Mouse (Mus musculus) MEL (cell line): Measurements from ENCODE around the gene Pdia6. TPM values are rescaled to one million over a fixed set of nuclear protein-coding genes. Genes with fewer than 3 reads are reported as not detected.

Experiments used
- DNase-seq: peaks from one replicate; pipeline ENCODE4 v3.0.0; 2011; ENCODE audit warnings: low read depth, low spot score
- H3K27ac ChIP-seq: 2 replicates; pipeline ENCODE4 v1.5.1; 2012; ENCODE audit warnings: low read depth, mild to moderate bottlenecking, control low read depth, low read length, moderate library complexity; ENCODE audit not compliant: control insufficient read depth
- H3K27me3 ChIP-seq, 2 experiments: fragments of 150-350 bp in 1 of 2; sonication (generic) in 1 of 2; 2 replicates each; pipeline ENCODE4 v1.6.1; 2012; ENCODE audit warnings: low read length in 2 of 2, mild to moderate bottlenecking in 2 of 2, improper control_type of control experiment in 1 of 2, moderate library complexity in 1 of 2; ENCODE audit not compliant: insufficient read depth in 2 of 2, control insufficient read depth in 1 of 2
- H3K36me3 ChIP-seq, 2 experiments: 2 replicates each; pipeline ENCODE4 v1.6.1; 2012 to 2014; ENCODE audit warnings: low read length in 2 of 2, improper control_type of control experiment in 1 of 2, inconsistent platforms in 1 of 2, mild to moderate bottlenecking in 1 of 2; ENCODE audit not compliant: insufficient read depth in 2 of 2, control insufficient read depth in 1 of 2
- H3K4me1 ChIP-seq, 2 experiments: fragments of 150-350 bp in 1 of 2; sonication (generic) in 1 of 2; 2 replicates each; pipeline ENCODE4 v1.6.1; 2012; ENCODE audit warnings: low read length in 2 of 2, improper control_type of control experiment in 1 of 2, mild to moderate bottlenecking in 1 of 2; ENCODE audit not compliant: insufficient read depth in 2 of 2, control insufficient read depth in 1 of 2
- H3K4me3 ChIP-seq, 2 experiments: fragments of 150-350 bp in 1 of 2; sonication (generic) in 1 of 2; 2 replicates each; pipeline ENCODE4 v1.5.1; 2012; ENCODE audit warnings: low read depth in 2 of 2, low read length in 2 of 2, mild to moderate bottlenecking in 2 of 2, moderate library complexity in 2 of 2, control low read depth in 1 of 2, improper control_type of control experiment in 1 of 2; ENCODE audit not compliant: control insufficient read depth in 1 of 2, insufficient read depth in 1 of 2
- H3K79me2 ChIP-seq: 2 replicates; pipeline ENCODE4 v1.6.1; 2012; ENCODE audit warnings: mild to moderate bottlenecking, low read length, moderate library complexity; ENCODE audit not compliant: control insufficient read depth, poor library complexity, insufficient read depth
- H3K9ac ChIP-seq: 2 replicates; pipeline ENCODE4 v1.6.1; 2012; ENCODE audit warnings: low read depth, mild to moderate bottlenecking, control low read depth, low read length, moderate library complexity; ENCODE audit not compliant: control insufficient read depth, poor library complexity, severe bottlenecking
- H3K9me3 ChIP-seq: fragments of 150-350 bp; sonication (generic); replicated peaks from 2 replicates; pipeline ENCODE4 v1.6.1; 2012; ENCODE audit warnings: mild to moderate bottlenecking, low read length, improper control_type of control experiment, moderate library complexity; ENCODE audit not compliant: insufficient read depth
- BHLHE40 ChIP-seq: IDR thresholded peaks from 2 replicates; pipeline ENCODE4 v1.6.1; 2012; ENCODE audit warnings: low read depth, mild to moderate bottlenecking, inconsistent platforms, low read length, improper control_type of control experiment, borderline replicate concordance
- CHD1 ChIP-seq: IDR thresholded peaks from 2 replicates; pipeline ENCODE4 v1.6.1; 2012; ENCODE audit warnings: low read depth, mild to moderate bottlenecking, inconsistent platforms, low read length, improper control_type of control experiment
- CHD2 ChIP-seq: IDR thresholded peaks from 2 replicates; pipeline ENCODE4 v1.6.1; 2011; ENCODE audit warnings: low read length, improper control_type of control experiment
- CTCF ChIP-seq, 3 experiments: IDR thresholded peaks in 2 of 3; conservative IDR thresholded peaks in 1 of 3; 2 replicates each; pipeline ENCODE4 v1.5.1; 2011 to 2012; ENCODE audit warnings: low read length in 3 of 3, low read depth in 2 of 3, mild to moderate bottlenecking in 2 of 3, improper control_type of control experiment in 1 of 3, inconsistent platforms in 1 of 3, mixed read lengths in 1 of 3, moderate library complexity in 1 of 3; ENCODE audit not compliant: control insufficient read depth in 1 of 3, insufficient read depth in 1 of 3, poor library complexity in 1 of 3, severe bottlenecking in 1 of 3
- E2F4 ChIP-seq: IDR thresholded peaks from 2 replicates; pipeline ENCODE4 v1.6.1; 2011; ENCODE audit warnings: low read depth, low read length, improper control_type of control experiment, borderline replicate concordance
- ELF1 ChIP-seq: IDR thresholded peaks from 2 replicates; pipeline ENCODE4 v1.6.1; 2014; ENCODE audit warnings: low read depth, mild to moderate bottlenecking, inconsistent platforms, low read length, improper control_type of control experiment, moderate library complexity
- EP300 ChIP-seq, 2 experiments: IDR thresholded peaks; 2 replicates each; pipeline ENCODE4 v1.6.1; 2011; ENCODE audit warnings: improper control_type of control experiment in 2 of 2, low read length in 2 of 2, low read depth in 1 of 2, mild to moderate bottlenecking in 1 of 2
- ETS1 ChIP-seq: IDR thresholded peaks from 2 replicates; pipeline ENCODE4 v1.6.1; 2012; ENCODE audit warnings: low read depth, mild to moderate bottlenecking, inconsistent platforms, low read length, improper control_type of control experiment, moderate library complexity
- GABPA ChIP-seq: IDR thresholded peaks from 2 replicates; pipeline ENCODE4 v1.6.1; 2012; ENCODE audit warnings: low read depth, mild to moderate bottlenecking, inconsistent platforms, low read length, improper control_type of control experiment, moderate library complexity
- GATA1 ChIP-seq: IDR thresholded peaks from 2 replicates; pipeline ENCODE4 v1.6.1; 2011; ENCODE audit warnings: low read depth, low read length, improper control_type of control experiment
- HCFC1 ChIP-seq: IDR thresholded peaks from 2 replicates; pipeline ENCODE4 v1.6.1; 2012; ENCODE audit warnings: low read depth, mild to moderate bottlenecking, inconsistent platforms, low read length, improper control_type of control experiment, moderate library complexity
- JUND ChIP-seq: IDR thresholded peaks from 2 replicates; pipeline ENCODE4 v1.6.1; 2011; ENCODE audit warnings: low read depth, mild to moderate bottlenecking, improper control_type of control experiment, low read length
- KAT2A ChIP-seq: conservative IDR thresholded peaks from 2 replicates; pipeline ENCODE4 v1.6.1; 2012; ENCODE audit warnings: low read depth, low read length, improper control_type of control experiment, inconsistent platforms
- MAFK ChIP-seq: IDR thresholded peaks from 2 replicates; pipeline ENCODE4 v1.6.1; 2011; ENCODE audit warnings: low read depth, mild to moderate bottlenecking, low read length, improper control_type of control experiment, borderline replicate concordance
- MAX ChIP-seq: IDR thresholded peaks from 2 replicates; pipeline ENCODE4 v1.6.1; 2011; ENCODE audit warnings: low read length, improper control_type of control experiment
- MAZ ChIP-seq: IDR thresholded peaks from 2 replicates; pipeline ENCODE4 v1.6.1; 2012; ENCODE audit warnings: low read depth, mild to moderate bottlenecking, inconsistent platforms, low read length, improper control_type of control experiment
- MEF2A ChIP-seq: IDR thresholded peaks from 2 replicates; pipeline ENCODE4 v1.6.1; 2014; ENCODE audit warnings: low read depth, mild to moderate bottlenecking, inconsistent platforms, low read length, improper control_type of control experiment; ENCODE audit not compliant: poor library complexity, insufficient replicate concordance, severe bottlenecking; ENCODE audit errors: extremely low read depth
- MXI1 ChIP-seq: IDR thresholded peaks from 2 replicates; pipeline ENCODE4 v1.6.1; 2011; ENCODE audit warnings: mild to moderate bottlenecking, low read depth, low read length, improper control_type of control experiment
- MYC ChIP-seq: IDR thresholded peaks from 2 replicates; pipeline ENCODE4 v1.6.1; 2011; ENCODE audit warnings: low read depth, mild to moderate bottlenecking, low read length, improper control_type of control experiment, moderate library complexity
- NELFE ChIP-seq: IDR thresholded peaks from 2 replicates; pipeline ENCODE4 v1.6.1; 2011; ENCODE audit warnings: low read depth, low read length, improper control_type of control experiment
- NRF1 ChIP-seq: IDR thresholded peaks from 2 replicates; pipeline ENCODE4 v1.6.1; 2014; ENCODE audit warnings: low read depth, mild to moderate bottlenecking, inconsistent platforms, low read length, improper control_type of control experiment, moderate library complexity; ENCODE audit not compliant: poor library complexity, insufficient read depth, severe bottlenecking
- POLR2A ChIP-seq, 2 experiments: IDR thresholded peaks; 2 replicates each; pipeline ENCODE4 v1.6.1; 2011 to 2012; ENCODE audit warnings: low read length in 2 of 2, mild to moderate bottlenecking in 2 of 2, control low read depth in 1 of 2, improper control_type of control experiment in 1 of 2, low read depth in 1 of 2, moderate library complexity in 1 of 2; ENCODE audit not compliant: control insufficient read depth in 1 of 2, insufficient read depth in 1 of 2, poor library complexity in 1 of 2
- POLR2AphosphoS2 ChIP-seq: IDR thresholded peaks from 2 replicates; pipeline ENCODE4 v1.6.1; 2011; ENCODE audit warnings: low read length, improper control_type of control experiment
- POLR2AphosphoS5 ChIP-seq: IDR thresholded peaks from 2 replicates; pipeline ENCODE4 v1.6.1; 2012; ENCODE audit warnings: low read depth, borderline replicate concordance, mild to moderate bottlenecking, inconsistent platforms, low read length, moderate library complexity, mixed read lengths
- RAD21 ChIP-seq: IDR thresholded peaks from 2 replicates; pipeline ENCODE4 v1.6.1; 2011; ENCODE audit warnings: mild to moderate bottlenecking, low read depth, low read length, improper control_type of control experiment
- RCOR1 ChIP-seq: IDR thresholded peaks from 2 replicates; pipeline ENCODE4 v1.6.1; 2012; ENCODE audit warnings: low read depth, mild to moderate bottlenecking, inconsistent platforms, low read length, improper control_type of control experiment
- SIN3A ChIP-seq: IDR thresholded peaks from 2 replicates; pipeline ENCODE4 v1.6.1; 2012; ENCODE audit warnings: low read length, improper control_type of control experiment, inconsistent platforms
- SMC3 ChIP-seq: IDR thresholded peaks from 2 replicates; pipeline ENCODE4 v1.6.1; 2011; ENCODE audit warnings: low read depth, low read length, improper control_type of control experiment
- TAL1 ChIP-seq: IDR thresholded peaks from 2 replicates; pipeline ENCODE4 v1.6.1; 2012; ENCODE audit warnings: mild to moderate bottlenecking, inconsistent platforms, low read length, moderate library complexity, mixed read lengths
- TCF12 ChIP-seq: IDR thresholded peaks from 2 replicates; pipeline ENCODE4 v1.6.1; 2014; ENCODE audit warnings: low read depth, mild to moderate bottlenecking, inconsistent platforms, low read length, improper control_type of control experiment, moderate library complexity
- USF1 ChIP-seq: IDR thresholded peaks from 2 replicates; pipeline ENCODE4 v1.6.1; 2014; ENCODE audit warnings: low read depth, mild to moderate bottlenecking, inconsistent platforms, low read length, improper control_type of control experiment, moderate library complexity
- USF2 ChIP-seq, 2 experiments: IDR thresholded peaks; 2 replicates each; pipeline ENCODE4 v1.6.1; 2011 to 2012; ENCODE audit warnings: improper control_type of control experiment in 2 of 2, low read length in 2 of 2, borderline replicate concordance in 1 of 2, inconsistent platforms in 1 of 2, low read depth in 1 of 2, mild to moderate bottlenecking in 1 of 2; ENCODE audit not compliant: insufficient read depth in 1 of 2
- ZC3H11A ChIP-seq: IDR thresholded peaks from 2 replicates; pipeline ENCODE4 v1.6.1; 2012; ENCODE audit warnings: low read depth, mild to moderate bottlenecking, inconsistent platforms, low read length, improper control_type of control experiment
- ZKSCAN1 ChIP-seq: IDR thresholded peaks from 2 replicates; pipeline ENCODE4 v1.6.1; 2012; ENCODE audit warnings: low read depth, mild to moderate bottlenecking, inconsistent platforms, low read length, improper control_type of control experiment, moderate library complexity
- ZMIZ1 ChIP-seq: IDR thresholded peaks from 2 replicates; pipeline ENCODE4 v1.6.1; 2012; ENCODE audit warnings: low read depth, mild to moderate bottlenecking, inconsistent platforms, low read length, improper control_type of control experiment, moderate library complexity
- ZNF384 ChIP-seq: IDR thresholded peaks from 2 replicates; pipeline ENCODE4 v1.6.1; 2012; ENCODE audit warnings: low read depth, mild to moderate bottlenecking, inconsistent platforms, low read length, improper control_type of control experiment
- polyA plus RNA-seq, 2 experiments: library from polyadenylated mRNA; stranded (reverse) in 1 of 2; unstranded in 1 of 2; fragments of >175 nt in 1 of 2; fragments of >200 nt in 1 of 2; gene quantifications; 2 replicates each; pipeline versions ENCODE4 v1.2.1 to v1.2.4; 2012; ENCODE audit warnings: low replicate concordance in 2 of 2, low read depth in 1 of 2; ENCODE audit not compliant: insufficient read length in 2 of 2, insufficient read depth in 1 of 2, missing spikeins in 1 of 2
- total RNA-seq: library from RNA; depleted of rRNA; stranded (reverse); fragments of 300-350 nt; gene quantifications from 2 replicates; pipeline ENCODE4 v1.2.3, GENCODE M21; 2012; rRNA removed

Gene Pdia6
- total RNA-seq: 321 and 324 TPM in 2 replicates
- polyA plus RNA-seq: 100 to 1,000 TPM in 1 of 2 experiments, not detected in 1; 373 TPM

DNA sequence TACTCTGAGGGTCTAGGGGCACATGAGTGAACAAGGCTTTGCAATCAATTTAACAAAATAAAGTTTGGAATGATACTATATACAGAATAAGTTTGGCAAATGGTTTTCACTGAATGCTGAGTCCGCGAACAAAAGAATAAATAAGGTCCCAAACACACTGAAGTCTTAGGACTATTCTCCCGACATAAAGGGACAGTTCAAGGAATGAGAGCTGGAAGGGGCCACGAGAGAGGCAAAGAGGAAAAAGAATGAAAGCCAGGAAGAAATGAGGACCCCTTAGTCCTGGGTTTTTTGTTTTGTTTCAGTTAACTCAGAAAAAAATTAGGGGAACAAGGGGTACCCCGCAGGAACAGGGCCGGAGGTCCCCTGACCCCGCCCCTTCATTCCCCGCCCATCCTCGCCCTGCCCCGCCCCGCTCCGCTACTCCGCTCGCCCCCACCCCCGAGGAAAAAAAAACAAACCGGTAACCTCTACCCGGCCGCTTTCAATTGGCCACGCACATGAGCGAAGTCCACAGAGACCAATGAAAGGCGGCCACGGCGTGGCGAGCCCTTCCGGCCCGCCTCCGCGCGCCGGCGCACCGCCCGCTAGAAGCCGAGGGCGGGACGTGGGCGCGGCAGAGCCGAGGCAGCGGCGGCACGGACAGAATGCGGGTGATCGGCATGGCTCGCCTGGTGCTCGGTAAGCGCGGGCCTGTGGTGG is at the start of gene Pdia6:
Gene Pdia6, plus strand, starts transcription at position 575 of the 702 bp plus-strand sequence.
- Histone ChIP-seq H3K4me1 (peaks cover 3 to 11% of the 10 kb centered on the region in 2 experiments; a peak in 3 of 4 replicates), H3K79me2 (peaks cover 26% of the 10 kb centered on the region), H3K27ac (peak within 1 kb of the TSS; percentile 35), H3K27me3 (no peaks in the 10 kb centered on the region), H3K9ac (peak within 1 kb of the TSS; percentile 85), H3K36me3 (peaks cover 3 to 4% of the 10 kb centered on the region in 2 experiments), H3K4me3 (peak within 1 kb of the TSS; percentile 86 to 100), H3K9me3 (no peaks in the 10 kb centered on the region)
- peak; percentile 95 for DNase-seq
- TF ChIP-seq GATA1 (no peak), ZMIZ1 (0 out of 2 replicates have a peak, but pooled peaks have one; percentile 6), USF1 (no peak), SMC3 (no peak), CTCF (IDR thresholded peaks at IDR 0.05 in 2 of 3, conservative IDR thresholded peaks at IDR 0.05 in 1 of 3; ENCODE audit: control insufficient read depth in 1 of 3, insufficient read depth in 1 of 3, low read depth in 2 of 3, low read length in 3 of 3, poor library complexity in 1 of 3, severe bottlenecking in 1 of 3) (no peak), NELFE (peak; percentile 89), USF2 (IDR thresholded peaks at IDR 0.05; ENCODE audit: borderline replicate concordance in 1 of 2, insufficient read depth in 1 of 2, low read depth in 1 of 2, low read length in 2 of 2) (no peak), RAD21 (no peak), TAL1 (no peak), POLR2AphosphoS5 (no peak), POLR2A (IDR thresholded peaks at IDR 0.05; ENCODE audit: control insufficient read depth in 1 of 2, insufficient read depth in 1 of 2, low read depth in 1 of 2, low read length in 2 of 2, poor library complexity in 1 of 2) (peak; percentile 84 to 88), CHD2 (peak; percentile 40; the same call in 1 of the 2 replicates), EP300 (IDR thresholded peaks at IDR 0.05; ENCODE audit: low read depth in 1 of 2, low read length in 2 of 2) (no peak; a peak in 1 of 4 replicates), MXI1 (peak; percentile 88), HCFC1 (peak; percentile 72), CHD1 (no peak), RCOR1 (no peak), BHLHE40 (no peak), ZC3H11A (no peak), JUND (no peak), MAX (peak; percentile 43; the same call in 1 of the 2 replicates), ZKSCAN1 (no peak), ZNF384 (peak; percentile 94), POLR2AphosphoS2 (peak; percentile 87), MAZ (peak; percentile 90), TCF12 (no peak), GABPA (no peak), NRF1 (peak; percentile 80), ETS1 (no peak), KAT2A (no peak; the same call in 1 of the 2 replicates), ELF1 (peak; percentile 79), SIN3A (peak; percentile 70), MAFK (no peak), E2F4 (no peak), MEF2A (no peak), MYC (no peak)
